Mouse (Mus musculus): ENCODE results near the gene 2210011C24Rik. TPM values are rescaled to one million over a fixed set of nuclear protein-coding genes. Genes with fewer than 3 reads are reported as not detected.

The 2210011C24Rik gene
- polyA plus RNA-seq, 1 experiment, result 6.1 TPM

DNA sequence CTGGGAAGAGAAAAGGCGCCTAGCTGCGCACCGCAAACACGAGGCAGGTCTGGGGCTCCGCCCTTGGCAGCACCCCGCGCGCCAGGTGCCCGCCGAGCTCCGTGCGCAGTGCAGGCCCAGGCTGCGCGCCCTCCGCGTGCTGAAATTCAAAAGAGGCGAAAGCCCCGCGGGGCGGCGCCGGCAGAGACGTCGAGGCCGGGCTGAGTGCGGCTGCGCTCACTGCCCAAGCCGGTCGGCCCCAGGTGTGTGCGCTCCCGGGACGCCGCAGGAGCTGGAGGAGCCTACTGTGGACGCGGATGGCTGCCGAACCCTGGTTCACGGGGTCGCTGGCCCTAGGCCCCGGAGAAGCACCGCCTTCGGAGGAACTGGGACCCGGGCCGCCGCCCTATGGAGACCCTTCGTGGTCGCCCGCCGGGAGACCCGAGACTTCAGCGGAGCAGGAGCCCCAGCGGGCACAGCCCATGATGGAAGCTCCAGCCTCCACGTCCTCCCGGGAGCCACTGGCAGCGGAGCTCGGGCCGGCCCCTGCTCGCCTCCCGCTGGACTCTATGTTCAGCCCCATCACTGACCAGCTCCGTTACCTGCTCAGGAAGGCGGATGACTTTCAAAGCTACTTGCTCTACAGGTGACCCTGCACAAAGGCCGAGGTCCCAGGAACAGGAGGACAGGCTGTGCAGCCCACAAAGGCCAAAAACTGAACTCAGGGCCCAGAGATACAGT, 10.5 kb downstream of the 2210011C24Rik start, which contains the start of gene 1700067K01Rik:
Gene 1700067K01Rik, plus strand, starts transcription at position 222 of the 720 bp plus-strand sequence.
- H3ac ChIP-seq (ENCODE audit: control insufficient read depth, insufficient read length), result no peak within 1 kb of the TSS
- H3K36me3 ChIP-seq (ENCODE audit: control insufficient read depth, insufficient read depth), result no peaks in the 10 kb centered on the region
- TF ChIP-seq POLR2A (IDR thresholded peaks at IDR 0.05; ENCODE audit: insufficient read length, low read depth) (no peak), MAX (IDR thresholded peaks at IDR 0.05; ENCODE audit: low read depth) (no peak), SRF (IDR thresholded peaks at IDR 0.05; ENCODE audit: control insufficient read depth, insufficient read length, low read depth) (no peak), POLR2AphosphoS2 (IDR thresholded peaks at IDR 0.05; ENCODE audit: insufficient read length, low read depth) (peak; percentile 51)
- H3K4me3 ChIP-seq, result no peak within 1 kb of the TSS
- no peaks in the 10 kb centered on the region for H3K27me3 ChIP-seq (ENCODE audit: control insufficient read depth, insufficient read depth, insufficient read length)
- H3K79me2 ChIP-seq (ENCODE audit: control insufficient read depth, insufficient read depth), result no peaks in the 10 kb centered on the region
- H3K4me2 ChIP-seq (ENCODE audit: low read depth), result no peak within 1 kb of the TSS

DNA sequence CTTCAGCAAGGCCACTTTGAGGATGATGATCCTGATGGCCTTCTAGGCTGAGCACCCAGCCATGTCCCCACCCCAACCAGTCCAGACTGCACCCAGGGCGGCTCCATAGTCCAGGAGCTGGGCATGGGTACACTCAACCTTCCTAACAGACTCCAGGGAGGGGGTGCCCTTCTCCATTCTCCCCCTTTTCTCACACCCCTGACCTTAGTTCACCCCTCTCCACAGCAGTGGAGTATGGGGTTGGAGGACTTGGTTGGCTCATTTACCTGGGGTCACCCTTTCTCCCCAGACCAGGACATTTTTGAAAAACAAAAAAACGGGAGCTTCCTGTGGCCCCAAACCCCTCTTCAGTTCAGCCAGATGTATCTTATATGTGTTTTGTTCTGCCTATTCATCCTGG, 12.1 kb downstream of the 2210011C24Rik start:
- Histone ChIP-seq H3K4me3 (no peak overlapping the region), H3K36me3 (ENCODE audit: control insufficient read depth, insufficient read depth) (no peaks in the 10 kb centered on the region), H3K79me2 (ENCODE audit: control insufficient read depth, insufficient read depth) (no peaks in the 10 kb centered on the region), H3ac (ENCODE audit: control insufficient read depth, insufficient read length) (no peak overlapping the region), H3K4me2 (ENCODE audit: low read depth) (no peak overlapping the region), H3K27me3 (ENCODE audit: control insufficient read depth, insufficient read depth, insufficient read length) (no peaks in the 10 kb centered on the region)
- TF ChIP-seq MYOD1 (IDR thresholded peaks at IDR 0.05; ENCODE audit: control insufficient read depth in 1 of 3, insufficient read length in 2 of 3, low read depth in 2 of 3), result no peak
- no peak for TF ChIP-seq SRF (IDR thresholded peaks at IDR 0.05; ENCODE audit: control insufficient read depth, insufficient read length, low read depth)
- peak; percentile 2 for TF ChIP-seq POLR2AphosphoS2 (IDR thresholded peaks at IDR 0.05; ENCODE audit: insufficient read length, low read depth)

DNA sequence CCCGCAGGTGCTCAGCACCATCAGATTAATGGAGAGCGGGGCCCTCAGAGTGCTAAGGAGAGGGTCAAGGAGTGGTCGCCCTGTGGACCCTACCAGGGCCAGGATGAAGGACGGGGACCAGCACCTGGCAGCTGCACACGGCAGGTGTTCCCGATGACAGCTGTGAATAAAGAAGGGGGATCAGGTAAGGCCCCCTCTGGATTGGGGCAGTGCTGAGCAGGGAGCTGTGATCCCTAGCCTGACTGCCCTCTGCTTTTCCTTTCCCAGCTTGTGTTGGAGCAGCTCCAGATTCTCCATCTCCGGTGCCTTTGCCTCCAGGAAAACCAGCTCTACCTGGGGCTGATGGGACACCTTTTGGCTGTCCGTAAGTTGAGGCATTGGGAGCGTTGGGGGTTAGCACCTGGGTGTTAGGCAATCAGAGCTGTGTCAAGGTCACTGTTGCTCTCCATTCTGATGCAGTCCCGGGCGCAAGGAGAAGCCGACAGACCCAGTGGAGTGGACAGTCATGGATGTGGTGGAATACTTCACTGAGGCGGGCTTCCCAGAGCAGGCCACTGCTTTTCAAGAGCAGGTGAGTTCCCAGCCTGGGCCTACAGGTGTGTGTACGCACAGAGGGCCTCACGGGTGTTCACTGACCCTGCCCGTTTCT, 12.8 kb downstream of the 2210011C24Rik start:
- H3K27me3 ChIP-seq (ENCODE audit: control insufficient read depth, insufficient read depth, insufficient read length), result no peaks in the 10 kb centered on the region
- H3K4me2 ChIP-seq (ENCODE audit: low read depth), result peak overlapping the region; percentile 92
- H3K4me3 ChIP-seq, result peak overlapping the region; percentile 26
- no peaks in the 10 kb centered on the region for H3K79me2 ChIP-seq (ENCODE audit: control insufficient read depth, insufficient read depth)
- no peaks in the 10 kb centered on the region for H3K36me3 ChIP-seq (ENCODE audit: control insufficient read depth, insufficient read depth)
- peak overlapping the region; percentile 86 for H3ac ChIP-seq (ENCODE audit: control insufficient read depth, insufficient read length)
- TF ChIP-seq MYOD1 (IDR thresholded peaks at IDR 0.05; ENCODE audit: control insufficient read depth in 1 of 3, insufficient read length in 2 of 3, low read depth in 2 of 3) (peak in 1 of 3 experiments; percentile 14), TCF12 (IDR thresholded peaks at IDR 0.05; ENCODE audit: insufficient read depth, poor library complexity, severe bottlenecking) (no peak)

DNA sequence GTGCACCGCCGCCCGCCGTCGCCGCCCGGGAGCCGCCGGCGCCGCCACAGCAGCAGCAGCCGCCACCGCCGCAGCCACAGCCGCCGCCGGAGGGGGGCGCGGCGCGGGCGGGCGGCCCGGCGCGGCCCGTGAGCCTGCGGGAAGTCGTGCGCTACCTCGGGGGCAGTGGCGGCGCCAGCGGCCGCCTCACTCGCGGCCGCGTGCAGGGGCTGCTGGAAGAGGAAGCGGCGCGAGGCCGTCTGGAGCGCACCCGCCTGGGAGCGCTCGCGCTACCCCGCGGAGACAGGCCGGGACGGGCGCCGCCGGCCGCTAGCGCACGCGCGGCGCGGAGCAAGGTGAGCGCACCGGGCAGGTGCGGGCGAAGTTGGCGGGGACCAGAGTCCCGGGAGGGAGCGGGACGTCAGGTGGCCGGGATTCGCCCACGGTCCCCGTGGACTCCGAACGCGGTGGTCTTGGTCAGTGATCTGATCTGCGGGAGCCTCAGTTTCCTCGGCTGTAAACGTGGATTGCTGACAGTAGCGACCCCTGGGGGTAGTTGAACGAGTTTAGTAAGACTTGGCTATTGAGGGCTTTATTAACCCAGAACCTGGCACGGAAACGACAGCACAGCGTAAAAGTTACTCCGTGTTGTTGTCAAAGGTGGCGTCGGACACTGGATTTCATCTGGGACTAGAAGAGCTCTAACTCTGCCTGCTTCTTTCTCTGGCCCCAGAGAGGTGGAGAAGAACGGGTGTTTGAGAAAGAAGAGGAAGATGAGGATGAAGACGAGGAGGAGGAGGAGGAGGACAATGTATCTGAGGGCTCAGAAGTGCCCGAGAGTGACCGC, 13.5 kb downstream of the 2210011C24Rik start:
- TF ChIP-seq MYOD1 (IDR thresholded peaks at IDR 0.05; ENCODE audit: control insufficient read depth in 1 of 3, insufficient read length in 2 of 3, low read depth in 2 of 3), result peak in 1 of 3 experiments; percentile 2
- peak; percentile 35 for TF ChIP-seq POLR2A (IDR thresholded peaks at IDR 0.05; ENCODE audit: insufficient read length, low read depth)
- TF ChIP-seq E2F4 (IDR thresholded peaks at IDR 0.05; ENCODE audit: insufficient read depth), result no peak
- TF ChIP-seq MYOG (IDR thresholded peaks at IDR 0.05; ENCODE audit: control insufficient read depth in 1 of 3, insufficient read depth in 1 of 3, insufficient read length in 2 of 3, low read depth in 2 of 3), result peak in 1 of 3 experiments; percentile 26
- peak; percentile 74 for TF ChIP-seq POLR2AphosphoS2 (IDR thresholded peaks at IDR 0.05; ENCODE audit: insufficient read length, low read depth)
- no peak for TF ChIP-seq CEBPB (IDR thresholded peaks at IDR 0.05; ENCODE audit: insufficient read depth, poor library complexity, severe bottlenecking)
- Histone ChIP-seq H3K36me3 (ENCODE audit: control insufficient read depth, insufficient read depth) (no peaks in the 10 kb centered on the region), H3K27me3 (ENCODE audit: control insufficient read depth, insufficient read depth, insufficient read length) (no peaks in the 10 kb centered on the region), H3K4me2 (ENCODE audit: low read depth) (peak overlapping the region; percentile 92), H3K79me2 (ENCODE audit: control insufficient read depth, insufficient read depth) (no peaks in the 10 kb centered on the region), H3ac (ENCODE audit: control insufficient read depth, insufficient read length) (peak overlapping the region; percentile 86), H3K4me3 (peak overlapping the region; percentile 26)

DNA sequence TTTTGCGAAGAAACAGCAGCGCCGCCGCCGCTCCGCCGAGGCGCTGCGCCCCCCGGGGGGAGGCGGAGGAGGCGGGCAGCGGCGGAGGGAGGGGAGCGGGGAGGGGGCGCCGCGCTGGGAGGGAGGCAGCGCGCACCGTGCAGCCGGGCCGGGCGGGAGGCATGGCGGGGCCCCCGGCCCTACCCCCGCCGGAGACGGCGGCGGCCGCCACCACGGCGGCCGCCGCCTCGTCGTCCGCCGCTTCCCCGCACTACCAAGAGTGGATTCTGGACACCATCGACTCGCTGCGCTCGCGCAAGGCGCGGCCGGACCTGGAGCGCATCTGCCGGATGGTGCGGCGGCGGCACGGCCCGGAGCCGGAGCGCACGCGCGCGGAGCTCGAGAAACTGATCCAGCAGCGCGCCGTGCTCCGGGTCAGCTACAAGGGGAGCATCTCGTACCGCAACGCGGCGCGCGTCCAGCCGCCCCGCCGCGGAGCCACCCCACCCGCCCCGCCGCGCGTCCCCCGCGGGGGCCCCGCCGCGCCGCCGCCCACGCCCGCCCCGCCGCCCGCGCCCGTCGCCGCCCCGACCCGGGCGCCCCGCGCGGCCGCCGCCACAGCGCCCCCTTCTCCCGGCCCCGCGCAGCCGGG, 14.3 kb downstream of the 2210011C24Rik start, which contains the start of gene Samd1:
Gene Samd1, plus strand, starts transcription at position 162 of the 631 bp plus-strand sequence.
- H3K27me3 ChIP-seq (ENCODE audit: control insufficient read depth, insufficient read depth, insufficient read length), result no peaks in the 10 kb centered on the region
- H3K4me3 ChIP-seq, result peak within 1 kb of the TSS; percentile 26
- no peak for TF ChIP-seq POLR2AphosphoS2 (IDR thresholded peaks at IDR 0.05; ENCODE audit: insufficient read length, low read depth)
- TF ChIP-seq TCF3 (IDR thresholded peaks at IDR 0.05; ENCODE audit: insufficient read length, low read depth), result no peak
- no peak for TF ChIP-seq SRF (IDR thresholded peaks at IDR 0.05; ENCODE audit: control insufficient read depth, insufficient read length, low read depth)
- peak; percentile 17 for TF ChIP-seq POLR2A (IDR thresholded peaks at IDR 0.05; ENCODE audit: insufficient read length, low read depth)
- TF ChIP-seq CEBPB (IDR thresholded peaks at IDR 0.05; ENCODE audit: insufficient read depth, poor library complexity, severe bottlenecking), result no peak
- H3K79me2 ChIP-seq (ENCODE audit: control insufficient read depth, insufficient read depth), result no peaks in the 10 kb centered on the region
- H3K36me3 ChIP-seq (ENCODE audit: control insufficient read depth, insufficient read depth), result peaks cover 8% of the 10 kb centered on the region
- H3K4me2 ChIP-seq (ENCODE audit: low read depth), result peak within 1 kb of the TSS; percentile 92
- H3ac ChIP-seq (ENCODE audit: control insufficient read depth, insufficient read length), result peak within 1 kb of the TSS; percentile 86
